Mouse (Mus musculus) C2C12 (cell line): ENCODE data around the gene Trmt1.

ENCODE experiments used
- CTCF ChIP-seq: IDR thresholded peaks from one replicate; pipeline ENCODE4 v1.5.1; 2011; ENCODE audit not compliant: control insufficient read depth, insufficient read depth, insufficient read length
- MAX ChIP-seq: IDR thresholded peaks from one replicate; pipeline ENCODE4 v1.6.1; 2011; ENCODE audit warnings: mild to moderate bottlenecking, control low read depth
- MYOD1 ChIP-seq: IDR thresholded peaks from one replicate; pipeline ENCODE4 v1.6.1; 2011; ENCODE audit warnings: low read depth; ENCODE audit not compliant: control insufficient read depth, insufficient read length

DNA sequence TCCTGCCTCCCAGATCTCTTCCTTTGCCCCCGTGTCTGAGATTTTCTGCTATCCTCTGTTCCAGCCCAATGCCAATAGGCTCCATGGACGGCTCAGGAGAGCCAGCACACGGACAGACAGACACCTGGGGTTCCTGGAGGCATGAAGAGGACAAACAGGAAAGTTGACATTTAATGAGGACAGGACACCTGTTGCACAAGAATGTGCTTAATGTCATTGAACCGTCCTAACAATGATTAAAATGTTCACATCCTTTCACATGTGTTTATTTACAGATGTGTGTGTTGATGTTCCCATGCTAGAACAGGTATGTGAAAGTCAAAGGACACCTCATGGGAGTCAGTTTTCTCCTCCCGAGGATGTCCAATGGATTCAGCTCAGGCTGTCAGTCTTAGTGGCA is 43.1 kb upstream of the Trmt1 start:
- TF ChIP-seq CTCF (no peak), MAX (no peak), MYOD1 (no peak)
